Mouse (Mus musculus) lung, adult 2 months (tissue): ENCODE data around the gene Mtcl1.

ENCODE experiments used
- CTCF ChIP-seq: fragments of 200-500 bp; IDR thresholded peaks from 2 replicates; pipeline ENCODE4 v1.5.1; 2011; ENCODE audit warnings: mild to moderate bottlenecking, low read length, control low read depth; ENCODE audit not compliant: insufficient read depth
- POLR2A ChIP-seq: fragments of 200-500 bp; IDR thresholded peaks from 2 replicates; pipeline ENCODE4 v1.6.1; 2011; ENCODE audit warnings: low read depth, mild to moderate bottlenecking, control low read depth, low read length, borderline replicate concordance; ENCODE audit errors: extremely low read depth

DNA sequence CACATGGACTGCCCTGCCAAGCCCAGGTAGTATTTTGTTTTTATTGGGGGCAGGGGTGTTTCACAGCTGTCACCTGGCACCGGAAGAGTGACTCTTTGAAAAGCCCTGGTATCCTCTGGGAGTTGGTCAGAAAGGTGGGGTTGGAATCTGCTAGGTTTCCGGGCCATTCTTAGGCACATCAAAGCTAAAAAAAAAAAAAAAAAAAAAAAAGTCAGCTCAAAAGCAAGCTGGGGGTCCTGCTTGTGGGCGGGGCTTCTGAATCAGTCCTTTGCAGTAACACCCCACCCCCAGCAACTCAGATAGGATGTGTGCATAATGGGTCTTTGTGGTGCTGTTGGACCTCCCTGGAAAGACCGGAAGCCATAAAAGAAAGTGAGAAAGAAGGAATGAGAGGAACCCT is 148.3 kb downstream of the Mtcl1 start:
- TF ChIP-seq CTCF (no peak), POLR2A (no peak)
